Mouse (Mus musculus) olfactory bulb, adult 2 months (tissue): ENCODE measurements at regions not wholly inside any gene's neighbourhood (a gene's known extent, or its start where the extent isn't known, plus 50 kb on each side); places are given as distances from the start of the nearest gene placed in this dataset.

Source experiments
- CTCF ChIP-seq: fragments of 200-500 bp; IDR thresholded peaks from 2 replicates; pipeline ENCODE4 v1.5.1; 2012; ENCODE audit warnings: low read depth, mild to moderate bottlenecking, low read length, moderate library complexity; ENCODE audit not compliant: insufficient read depth
- POLR2A ChIP-seq: fragments of 200-500 bp; IDR thresholded peaks from 2 replicates; pipeline ENCODE4 v1.6.1; 2012; ENCODE audit warnings: mild to moderate bottlenecking, low read depth, low read length, moderate library complexity; ENCODE audit not compliant: insufficient read depth

GRCm38 (mm10) chr5:77477794-77478193 lies 70.0 kb upstream of the Igfbp7 start:
- no peak for TF ChIP-seq CTCF
- TF ChIP-seq POLR2A = no peak
